Mouse (Mus musculus) megakaryocyte, adult 5-6 weeks (primary cell): ENCODE results near the gene H2-M5. TPM values are rescaled to one million over a fixed set of nuclear protein-coding genes. Genes with fewer than 3 reads are reported as not detected.
A peak's percentile ranks its signal among the peaks of the same experiment; 100 is the strongest.
"Not testable (repeated sequence)": the region's sequence is repeated elsewhere in the genome, so short reads cannot be mapped to it uniquely, and the experiment has no call there.

Experiments
- ATAC-seq: 2 replicates; pipeline ENCODE4 v1.8.0; 2016; ENCODE audit warnings: mild to moderate bottlenecking, inconsistent platforms; ENCODE audit not compliant: poor library complexity, severe bottlenecking
- total RNA-seq, 2 experiments: library from RNA; stranded (forward) in 1 of 2; stranded (reverse) in 1 of 2; fragments of 153-499, 151-499 nt in 1 of 2; fragments of 221-1000, 200-1000 nt in 1 of 2; gene quantifications; 2 replicates each; pipeline versions ENCODE4 v1.2.3 to v1.2.4; 2015 to 2017

Gene H2-M5
- total RNA-seq (2015), result 0.23 TPM in 1 of 2 replicates, not detected in the other
- not detected in 2 replicates for total RNA-seq (2017)

GRCm38 (mm10) chr17:36989437-36989836 is at the start of gene H2-M5:
TSS of gene H2-M5 (minus strand) at chr17:36989537.
- ATAC-seq, result no peak

GRCm38 (mm10) chr17:37029162-37029561 is 39.8 kb upstream of the H2-M5 start:
- no peak for ATAC-seq

GRCm38 (mm10) chr17:37028683-37029120 is 39.4 kb upstream of the H2-M5 start:
- peak; percentile 83 for ATAC-seq

- ATAC-seq, result no peak
Observed at GRCm38 (mm10) chr17:37028212-37028611, 38.9 kb upstream of the H2-M5 start.

GRCm38 (mm10) chr17:37027486-37027885 is 38.1 kb upstream of the H2-M5 start:
- ATAC-seq, result no peak

GRCm38 (mm10) chr17:37026425-37026824 is 37.1 kb upstream of the H2-M5 start:
- ATAC-seq, result no peak

- ATAC-seq, result peak; percentile 59
Observed at GRCm38 (mm10) chr17:37022628-37023576, 33.6 kb upstream of the H2-M5 start, which contains the start of gene Mog. TSS of gene Mog (minus strand) at chr17:37023398.

- ATAC-seq, result not testable (repeated sequence)
Observed at GRCm38 (mm10) chr17:37019242-37019641, 29.9 kb upstream of the H2-M5 start.

GRCm38 (mm10) chr17:37018328-37018727 is 29.0 kb upstream of the H2-M5 start:
- no peak for ATAC-seq

GRCm38 (mm10) chr17:37016333-37016732 is 27.0 kb upstream of the H2-M5 start:
- ATAC-seq, result no peak

- no peak for ATAC-seq
Observed at GRCm38 (mm10) chr17:37012141-37012540, 22.8 kb upstream of the H2-M5 start.

- no peak for ATAC-seq
Observed at GRCm38 (mm10) chr17:37011719-37012118, 22.4 kb upstream of the H2-M5 start.

GRCm38 (mm10) chr17:37009460-37010042 is 20.2 kb upstream of the H2-M5 start:
- peak; percentile 87 for ATAC-seq

GRCm38 (mm10) chr17:37008161-37008560 is 18.8 kb upstream of the H2-M5 start:
- no peak for ATAC-seq

GRCm38 (mm10) chr17:37003366-37003765 is 14.0 kb upstream of the H2-M5 start:
- ATAC-seq, result no peak

- ATAC-seq, result peak; percentile 47; the same call in 1 of the 2 replicates
Observed at GRCm38 (mm10) chr17:37002364-37003330, 13.3 kb upstream of the H2-M5 start.

GRCm38 (mm10) chr17:37000863-37001262 is 11.5 kb upstream of the H2-M5 start, which contains the start of gene Zfp57:
TSS of gene Zfp57 (plus strand) at chr17:37001163.
- ATAC-seq, result no peak

- no peak for ATAC-seq
Observed at GRCm38 (mm10) chr17:36998477-36998876, 9.1 kb upstream of the H2-M5 start.

- ATAC-seq, result peak; percentile 45; the same call in 1 of the 2 replicates
Observed at GRCm38 (mm10) chr17:36997033-36997735, 7.8 kb upstream of the H2-M5 start.

GRCm38 (mm10) chr17:36995448-36995847 is 6.1 kb upstream of the H2-M5 start:
- no peak for ATAC-seq
